Mouse (Mus musculus): ENCODE data around the gene Gm29276. TPM values are rescaled to one million over a fixed set of nuclear protein-coding genes. Genes with fewer than 3 reads are reported as not detected.
"Not testable (repeated sequence)": the region's sequence is repeated elsewhere in the genome, so short reads cannot be mapped to it uniquely, and the experiment has no call there.

The Gm29276 gene
- total RNA-seq (2021) = not detected
- long read RNA-seq, experiment 1 = 0 reads
- long read RNA-seq, experiment 2 = 0 reads

- not testable (repeated sequence) for DNase-seq
Measured at GRCm38 (mm10) chrY:42582150-42582549, at the start of gene Gm29276. Gene Gm29276, minus strand, starts transcription at chrY:42582250.
